Mouse (Mus musculus): ENCODE data around the gene Bahcc1. TPM values are rescaled to one million over a fixed set of nuclear protein-coding genes. Genes with fewer than 3 reads are reported as not detected.
A peak's percentile ranks its signal among the peaks of the same experiment; 100 is the strongest.

Bahcc1 gene
- total RNA-seq, 1 experiment, result 11.7 TPM

- Histone ChIP-seq H3K36me3 (ENCODE audit: control insufficient read depth, insufficient read depth, low read length, poor library complexity, severe bottlenecking) (no peaks in the 10 kb centered on the region), H3K9me3 (ENCODE audit: control insufficient read depth, insufficient read depth, low read depth, low read length) (no peaks in the 10 kb centered on the region), H3K9ac (ENCODE audit: insufficient read depth, low read depth, low read length, poor library complexity, severe bottlenecking) (peak overlapping the region; percentile 35; the same call in 1 of the 2 replicates), H3K27ac (ENCODE audit: insufficient read depth, low read depth, low read length, poor library complexity, severe bottlenecking) (no peak overlapping the region), H3K4me1 (ENCODE audit: control insufficient read depth in 2 of 2, insufficient read depth in 2 of 2, low read length in 2 of 2, poor library complexity in 1 of 2) (peaks cover 20 to 21% of the 10 kb centered on the region in 2 experiments), H3K4me3 (ENCODE audit: insufficient read depth in 1 of 2, low read depth in 1 of 2, low read length in 2 of 2, poor library complexity in 1 of 2, severe bottlenecking in 1 of 2) (peak overlapping the region; percentile 85 to 87)
- in situ Hi-C loops (cut with MboI; ENCODE audit: low sequenced_read_pairs in 2 of 2, unreplicated experiment in 2 of 2), result no loop called here
- DNase-seq (ENCODE audit: low read depth, low spot score), result no peak
- no peak for TF ChIP-seq MAFK (IDR thresholded peaks at IDR 0.05; ENCODE audit: insufficient read depth, low read depth, low read length)
- TF ChIP-seq CHD2 (IDR thresholded peaks at IDR 0.05; ENCODE audit: low read depth, low read length), result no peak
- TF ChIP-seq ZNF384 (IDR thresholded peaks at IDR 0.05; ENCODE audit: low read depth, low read length), result no peak
- TF ChIP-seq HCFC1 (IDR thresholded peaks at IDR 0.05; ENCODE audit: borderline replicate concordance, insufficient read depth, low read length), result no peak
- no peak for TF ChIP-seq ZC3H11A (IDR thresholded peaks at IDR 0.05; ENCODE audit: borderline replicate concordance, low read depth, low read length)
Measured at GRCm38 (mm10) chr11:120188102-120188480, 44.7 kb upstream of the Bahcc1 start.

- no peak overlapping the region for H3K27ac ChIP-seq (ENCODE audit: insufficient read depth, low read depth, low read length, poor library complexity, severe bottlenecking)
- H3K9me3 ChIP-seq (ENCODE audit: control insufficient read depth, insufficient read depth, low read depth, low read length), result no peaks in the 10 kb centered on the region
- H3K36me3 ChIP-seq (ENCODE audit: control insufficient read depth, insufficient read depth, low read length, poor library complexity, severe bottlenecking), result no peaks in the 10 kb centered on the region
- DNase-seq (ENCODE audit: low read depth, low spot score), result no peak
- peak overlapping the region; percentile 85 to 87 for H3K4me3 ChIP-seq (ENCODE audit: insufficient read depth in 1 of 2, low read depth in 1 of 2, low read length in 2 of 2, poor library complexity in 1 of 2, severe bottlenecking in 1 of 2)
- peak overlapping the region; percentile 73 for H3K9ac ChIP-seq (ENCODE audit: insufficient read depth, low read depth, low read length, poor library complexity, severe bottlenecking)
- TF ChIP-seq CHD2 (IDR thresholded peaks at IDR 0.05; ENCODE audit: low read depth, low read length), result no peak
- no peak for TF ChIP-seq ZC3H11A (IDR thresholded peaks at IDR 0.05; ENCODE audit: borderline replicate concordance, low read depth, low read length)
- no peak for TF ChIP-seq ZNF384 (IDR thresholded peaks at IDR 0.05; ENCODE audit: low read depth, low read length)
- no peak for TF ChIP-seq HCFC1 (IDR thresholded peaks at IDR 0.05; ENCODE audit: borderline replicate concordance, insufficient read depth, low read length)
- no peak for TF ChIP-seq MAFK (IDR thresholded peaks at IDR 0.05; ENCODE audit: insufficient read depth, low read depth, low read length)
- in situ Hi-C loops (cut with MboI; ENCODE audit: low sequenced_read_pairs in 2 of 2, unreplicated experiment in 2 of 2), result no loop called here
- H3K4me1 ChIP-seq (ENCODE audit: control insufficient read depth in 2 of 2, insufficient read depth in 2 of 2, low read length in 2 of 2, poor library complexity in 1 of 2), result peaks cover 15 to 16% of the 10 kb centered on the region in 2 experiments
Measured at GRCm38 (mm10) chr11:120188481-120189441, 44.0 kb upstream of the Bahcc1 start.

GRCm38 (mm10) chr11:120189459-120190312 is 43.1 kb upstream of the Bahcc1 start:
- peak; percentile 94 for DNase-seq (ENCODE audit: low read depth, low spot score)
- H3K9me3 ChIP-seq (ENCODE audit: control insufficient read depth, insufficient read depth, low read depth, low read length), result no peaks in the 10 kb centered on the region
- H3K36me3 ChIP-seq (ENCODE audit: control insufficient read depth, insufficient read depth, low read length, poor library complexity, severe bottlenecking), result no peaks in the 10 kb centered on the region
- peak overlapping the region; percentile 85 to 87 for H3K4me3 ChIP-seq (ENCODE audit: insufficient read depth in 1 of 2, low read depth in 1 of 2, low read length in 2 of 2, poor library complexity in 1 of 2, severe bottlenecking in 1 of 2)
- in situ Hi-C loops (cut with MboI; ENCODE audit: low sequenced_read_pairs in 2 of 2, unreplicated experiment in 2 of 2), result no loop called here
- peaks cover 6 to 12% of the 10 kb centered on the region in 2 experiments for H3K4me1 ChIP-seq (ENCODE audit: control insufficient read depth in 2 of 2, insufficient read depth in 2 of 2, low read length in 2 of 2, poor library complexity in 1 of 2)
- TF ChIP-seq MAFK (IDR thresholded peaks at IDR 0.05; ENCODE audit: insufficient read depth, low read depth, low read length) (no peak), CHD2 (IDR thresholded peaks at IDR 0.05; ENCODE audit: low read depth, low read length) (no peak), HCFC1 (IDR thresholded peaks at IDR 0.05; ENCODE audit: borderline replicate concordance, insufficient read depth, low read length) (no peak), ZNF384 (IDR thresholded peaks at IDR 0.05; ENCODE audit: low read depth, low read length) (no peak), ZC3H11A (IDR thresholded peaks at IDR 0.05; ENCODE audit: borderline replicate concordance, low read depth, low read length) (no peak)
- H3K27ac ChIP-seq (ENCODE audit: insufficient read depth, low read depth, low read length, poor library complexity, severe bottlenecking), result no peak overlapping the region
- peak overlapping the region; percentile 73 for H3K9ac ChIP-seq (ENCODE audit: insufficient read depth, low read depth, low read length, poor library complexity, severe bottlenecking)

All from ES-E14 (cell line).